Mouse (Mus musculus) c-Kit-negative CD71-positive TER-119-positive erythroid progenitor cells, embryonic 14.5 days (primary cell): ENCODE measurements at regions not wholly inside any gene's neighbourhood (a gene's known extent, or its start where the extent isn't known, plus 50 kb on each side); places are given as distances from the start of the nearest gene placed in this dataset.

ENCODE experiments used
- DNase-seq: peaks from one replicate; pipeline ENCODE4 v3.0.0-alpha.2; 2013; ENCODE audit warnings: low read depth, low spot score

DNA sequence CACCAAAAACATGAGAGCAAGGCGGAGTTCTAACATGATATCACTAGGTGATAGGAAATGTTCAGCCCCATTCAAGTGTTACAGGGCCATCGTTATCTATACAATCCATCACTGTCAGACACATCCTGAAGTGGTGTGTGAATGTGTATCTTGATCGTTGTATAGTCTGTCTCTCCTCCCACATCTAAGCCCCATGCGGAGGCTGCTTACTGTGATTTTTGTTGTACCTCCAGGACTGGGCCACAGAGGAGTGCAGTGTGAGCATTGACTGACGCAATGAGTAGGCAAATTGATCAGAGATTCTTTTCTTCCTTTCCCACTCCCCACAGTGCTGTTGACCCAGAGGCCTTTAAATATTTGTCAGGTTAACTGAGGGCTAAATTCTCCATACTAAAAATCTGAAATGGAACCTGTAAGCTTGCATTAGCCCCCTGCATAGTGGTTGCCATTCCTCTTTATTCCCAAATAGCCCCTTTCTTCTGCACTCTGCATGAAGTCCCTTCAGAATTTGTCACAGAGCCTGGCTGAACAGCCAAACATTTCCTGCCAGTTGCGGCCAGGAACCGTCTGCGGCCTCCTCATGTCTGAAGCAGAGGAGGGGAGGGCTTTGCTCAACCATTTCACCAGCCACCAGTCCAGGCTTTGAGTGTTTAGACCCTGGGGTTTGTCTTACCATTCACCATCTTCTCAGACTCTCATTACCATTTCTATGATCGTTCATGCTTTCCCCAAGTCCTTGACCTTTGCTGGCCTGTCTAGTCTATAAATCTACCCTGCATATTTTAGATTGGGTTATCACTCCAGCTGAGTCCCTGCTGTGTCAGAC lies 119.3 kb downstream of the Ttc8 start:
- DNase-seq = no peak

DNA sequence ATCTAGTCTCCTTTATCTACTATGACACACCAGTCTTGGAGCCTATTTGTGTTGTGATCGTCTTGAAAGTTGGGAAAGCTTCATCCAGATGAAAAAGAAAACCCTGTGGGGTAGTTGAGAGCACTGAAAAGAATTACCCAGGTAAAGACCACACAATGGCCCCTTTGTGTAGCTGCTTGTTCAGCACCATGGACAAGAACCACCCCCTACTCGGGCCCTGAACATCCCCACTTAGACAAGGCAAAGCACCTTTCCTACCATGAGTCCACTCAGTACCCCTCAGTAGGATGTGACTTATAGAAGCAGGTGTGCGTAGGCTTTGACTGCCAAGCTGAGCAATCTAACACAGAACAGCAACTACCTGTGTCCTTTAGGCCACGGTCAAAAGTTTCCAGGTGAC lies 121.2 kb downstream of the Ttc8 start:
- no peak for DNase-seq

DNA sequence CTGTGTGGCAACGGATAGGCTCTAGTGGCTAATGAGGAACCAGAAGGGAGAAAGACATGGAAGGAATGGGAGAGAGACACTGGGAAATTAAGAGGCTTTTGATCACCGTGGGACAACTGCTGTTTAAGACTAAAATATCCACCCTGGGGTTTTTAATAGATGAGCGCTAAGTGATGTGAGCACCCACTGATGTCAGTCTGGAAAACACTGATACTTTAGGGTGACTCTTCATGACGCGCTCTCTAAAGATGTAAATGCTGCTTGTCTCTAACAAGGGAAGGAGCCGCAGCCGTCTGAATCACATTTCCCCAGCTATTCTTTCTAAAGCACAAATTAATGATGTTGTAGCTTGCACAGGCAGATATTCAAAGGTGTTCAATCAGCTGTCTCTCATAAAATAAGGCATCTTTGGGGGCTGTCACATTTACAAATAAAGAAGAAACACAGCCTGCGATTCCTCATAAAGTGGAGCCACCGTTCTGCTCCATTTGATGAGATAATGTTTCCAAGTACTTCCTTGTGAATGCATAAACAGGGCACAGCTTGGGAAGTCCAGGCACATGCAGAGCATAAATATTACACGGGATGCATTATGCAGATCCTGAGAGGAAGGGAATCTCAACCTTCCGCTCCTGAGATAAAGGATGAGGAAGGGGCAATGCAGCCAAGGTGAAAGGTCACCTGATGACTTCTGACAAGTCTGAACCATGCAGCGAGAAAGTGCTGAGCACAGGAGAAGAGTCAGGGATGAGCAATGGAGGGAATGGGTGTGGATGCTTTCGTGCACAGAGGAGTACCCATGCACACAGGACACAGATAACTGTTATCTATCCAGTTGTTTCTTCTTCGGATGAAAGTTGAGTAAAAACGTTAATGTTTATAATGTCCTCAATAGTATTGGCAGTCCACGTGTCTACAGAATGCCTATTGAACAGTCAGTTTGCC lies 122.8 kb downstream of the Ttc8 start:
- no peak for DNase-seq

DNA sequence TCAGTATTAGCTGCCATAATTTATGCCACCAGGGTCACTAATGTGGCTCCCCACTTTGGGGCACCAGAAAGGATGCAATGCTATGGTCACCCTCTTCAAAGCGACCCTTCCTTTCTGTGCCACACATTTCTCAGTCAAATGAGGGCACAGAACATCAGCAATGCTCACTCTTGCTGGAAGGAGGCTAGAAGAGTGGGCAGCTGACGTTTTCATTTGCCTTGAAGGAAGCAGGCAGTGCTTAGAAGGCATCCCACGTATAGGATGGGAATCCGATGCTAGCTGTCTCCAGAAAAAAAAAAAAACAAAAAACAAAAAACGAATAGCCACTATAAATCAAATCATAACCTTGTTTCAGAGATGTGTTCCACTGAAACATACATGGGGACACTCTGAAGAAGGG lies 124.1 kb downstream of the Ttc8 start:
- no peak for DNase-seq

DNA sequence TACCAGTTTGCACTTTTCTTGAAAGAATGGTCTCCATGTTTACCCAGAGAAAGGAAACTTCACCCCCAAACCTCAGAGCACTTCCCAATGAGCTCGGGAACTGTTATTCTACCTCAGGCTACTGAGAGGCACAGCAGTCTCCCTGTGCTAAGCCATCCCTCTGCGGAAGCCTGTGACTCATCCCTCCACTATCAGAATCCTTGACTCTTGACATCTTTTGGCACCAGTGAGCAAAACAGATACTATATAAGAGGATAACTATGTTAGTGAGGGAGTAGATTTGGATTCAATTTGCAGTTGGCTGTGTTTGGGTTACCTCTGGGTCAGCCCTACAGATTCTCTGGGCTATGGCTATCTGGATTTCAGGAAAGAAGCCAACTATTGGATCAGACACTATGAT lies 130.1 kb downstream of the Ttc8 start:
- DNase-seq = no peak

DNA sequence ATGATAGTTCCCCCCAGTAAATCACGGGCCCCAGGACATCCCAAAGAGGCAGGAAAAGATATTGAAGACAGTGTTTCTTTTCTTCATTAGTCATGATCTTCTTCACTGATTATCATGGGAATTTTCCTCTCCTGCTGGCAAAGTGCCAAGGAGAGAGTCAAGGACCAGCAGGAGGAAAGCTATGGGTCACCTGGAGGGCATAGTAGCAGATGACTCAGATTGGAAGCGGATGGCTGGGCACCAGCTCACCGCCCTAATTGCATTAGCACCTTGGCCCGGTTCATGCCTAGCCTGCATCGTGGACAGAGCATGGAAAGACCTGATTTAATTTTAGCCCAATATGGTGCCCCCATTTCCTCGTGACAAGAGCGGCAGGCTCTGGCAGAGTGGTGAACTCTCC lies 132.2 kb downstream of the Ttc8 start:
- DNase-seq = no peak

DNA sequence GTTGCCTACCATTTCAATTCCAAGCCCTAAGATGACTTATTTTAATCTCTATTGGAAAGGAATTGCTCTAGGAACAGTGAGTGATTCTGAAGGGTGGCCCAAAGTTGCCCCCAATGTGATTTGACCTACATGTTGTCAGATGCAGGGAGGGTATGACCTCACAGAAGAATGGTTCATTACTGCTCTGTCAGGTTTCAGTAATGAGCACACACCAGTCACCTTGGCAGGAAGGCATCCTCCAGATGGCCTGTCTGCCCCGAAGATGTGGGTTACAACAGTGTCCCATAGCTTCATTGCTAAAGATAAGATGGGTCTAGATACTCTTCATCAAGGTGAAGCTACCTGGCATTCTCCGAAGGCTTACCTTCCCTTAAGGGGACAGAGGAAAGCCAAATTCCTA lies 137.1 kb downstream of the Ttc8 start:
- DNase-seq = no peak

DNA sequence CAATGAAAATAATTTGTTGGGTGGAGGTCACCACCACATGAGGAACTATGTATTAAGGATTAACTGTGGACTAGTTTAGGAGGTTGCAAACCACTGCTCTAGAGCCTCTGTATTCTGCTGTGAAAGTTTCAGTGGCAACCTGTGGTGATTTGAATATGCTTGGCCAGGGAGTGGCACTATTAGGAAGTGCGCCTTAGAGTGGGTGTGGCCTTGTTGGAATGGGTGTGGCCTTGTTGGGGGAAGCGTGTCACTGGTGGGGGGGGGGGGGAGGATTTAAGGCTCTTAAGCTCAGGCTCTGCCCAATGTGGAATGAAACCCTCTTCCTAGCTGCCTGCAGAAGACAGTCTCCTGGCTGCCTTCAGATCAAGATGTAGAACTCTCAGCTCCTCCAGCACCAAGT lies 138.5 kb downstream of the Ttc8 start:
- DNase-seq = no peak

DNA sequence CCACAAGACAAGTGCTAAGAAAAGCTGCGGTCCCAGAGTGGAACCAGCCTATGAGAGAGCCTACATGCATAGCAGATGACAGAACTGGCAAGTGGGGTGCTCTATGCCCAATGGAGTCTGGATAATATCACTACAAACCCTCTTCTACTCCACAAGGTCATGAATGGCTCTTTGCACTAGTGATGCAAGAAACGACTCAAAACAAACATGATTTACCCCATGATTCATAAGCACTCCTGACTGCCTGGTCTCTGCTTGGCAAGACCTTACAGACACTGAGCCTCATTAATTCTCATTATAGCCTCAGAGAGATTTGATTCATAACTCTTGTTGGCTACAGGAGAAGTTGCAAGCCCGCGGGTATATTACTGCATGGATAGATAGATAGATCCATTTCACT lies 139.1 kb downstream of the Ttc8 start:
- no peak for DNase-seq

DNA sequence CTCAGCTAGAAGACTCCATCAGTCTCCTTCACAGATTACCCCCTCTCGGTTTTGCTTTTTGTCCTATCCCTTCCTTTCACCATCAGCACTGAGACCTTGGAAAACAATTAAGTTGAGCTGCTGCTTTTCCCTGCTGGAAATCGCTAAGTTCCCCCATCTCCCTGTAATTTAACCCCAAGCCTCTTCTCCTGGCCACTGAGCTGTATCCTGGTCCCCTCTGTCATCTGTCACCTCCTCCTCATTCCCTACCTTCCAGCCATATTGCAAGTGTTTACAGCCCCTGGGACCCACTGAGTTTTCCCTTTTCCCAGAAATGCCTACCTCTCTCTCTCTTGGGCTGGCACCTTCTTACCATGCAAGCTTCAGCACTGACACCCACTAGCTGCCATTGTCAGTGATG lies 140.3 kb downstream of the Ttc8 start:
- no peak for DNase-seq

DNA sequence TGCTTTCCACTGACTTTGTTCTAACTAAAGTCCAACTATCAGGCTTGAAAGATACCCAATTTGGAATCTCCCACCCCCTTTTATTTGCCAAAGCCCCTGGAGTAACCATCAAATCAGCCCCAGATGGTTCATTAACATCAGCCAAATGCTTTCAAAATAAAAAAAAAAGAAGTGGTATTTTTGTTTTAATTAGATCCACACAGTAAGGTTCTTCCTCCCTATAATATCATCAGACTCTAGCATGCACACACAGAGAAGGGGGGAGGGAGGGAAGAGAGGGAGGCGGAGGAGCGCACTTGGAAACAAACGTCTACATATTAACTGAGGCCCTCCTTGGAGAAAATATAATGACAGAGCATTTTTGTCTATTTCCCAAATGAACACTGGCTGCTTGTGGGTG lies 143.1 kb downstream of the Ttc8 start:
- DNase-seq = no peak

DNA sequence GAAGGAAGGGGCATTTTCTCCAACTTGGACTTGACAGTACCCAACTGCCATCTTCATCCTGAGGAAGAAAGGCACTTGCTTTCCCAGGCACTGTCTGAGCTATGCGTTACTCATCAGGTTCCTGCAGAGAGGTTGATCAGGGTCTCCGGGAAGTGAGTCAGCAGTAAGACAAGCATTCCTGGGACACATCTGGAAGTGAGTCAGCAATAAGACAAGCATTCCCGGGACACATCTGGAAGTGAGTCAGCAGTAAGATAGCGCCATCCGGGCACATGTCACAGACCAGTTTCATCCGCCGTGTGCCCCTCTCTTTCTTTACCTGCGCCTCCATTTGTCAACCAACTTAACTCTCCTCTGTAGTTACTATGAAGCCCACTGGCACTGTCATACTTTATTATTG lies 143.5 kb downstream of the Ttc8 start:
- no peak for DNase-seq

DNA sequence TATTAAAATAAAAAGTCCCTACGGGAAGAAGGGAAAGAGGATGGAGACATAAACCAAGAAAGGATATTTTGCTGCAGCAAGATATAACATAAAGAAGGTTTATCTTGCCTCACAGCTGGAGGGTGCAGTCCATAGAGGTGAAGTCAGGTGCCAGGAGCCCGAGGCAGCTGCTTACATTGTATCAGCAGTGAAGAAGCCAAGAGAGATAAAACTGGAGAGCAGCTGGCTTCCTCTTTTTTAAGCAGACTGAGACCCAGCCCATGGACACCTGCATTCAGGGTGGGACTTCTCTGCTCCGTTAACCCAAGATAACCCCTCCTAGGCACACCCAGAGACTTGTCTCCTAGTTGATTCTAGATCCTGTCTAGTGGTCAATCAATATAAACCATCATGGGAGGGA lies 147.6 kb downstream of the Ttc8 start:
- DNase-seq = no peak

DNA sequence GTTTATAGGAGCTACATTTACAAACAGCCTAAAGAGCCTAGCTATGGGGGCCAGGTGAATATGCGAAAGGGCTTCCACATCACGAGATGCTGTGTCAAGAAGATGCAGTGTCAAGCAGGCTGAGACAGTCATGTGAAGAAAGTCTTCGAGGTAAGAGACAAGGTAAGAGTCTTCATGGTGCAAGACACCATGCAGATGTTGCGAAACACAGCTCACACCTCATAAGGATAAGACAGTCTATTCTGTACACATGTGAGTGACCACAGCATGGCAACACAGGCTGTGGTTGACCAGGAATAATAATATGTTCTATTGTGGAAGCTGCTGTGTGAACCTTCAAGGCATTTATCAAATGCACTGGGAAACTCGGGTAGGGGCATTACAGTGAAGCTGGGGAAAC lies 153.4 kb downstream of the Ttc8 start:
- no peak for DNase-seq

DNA sequence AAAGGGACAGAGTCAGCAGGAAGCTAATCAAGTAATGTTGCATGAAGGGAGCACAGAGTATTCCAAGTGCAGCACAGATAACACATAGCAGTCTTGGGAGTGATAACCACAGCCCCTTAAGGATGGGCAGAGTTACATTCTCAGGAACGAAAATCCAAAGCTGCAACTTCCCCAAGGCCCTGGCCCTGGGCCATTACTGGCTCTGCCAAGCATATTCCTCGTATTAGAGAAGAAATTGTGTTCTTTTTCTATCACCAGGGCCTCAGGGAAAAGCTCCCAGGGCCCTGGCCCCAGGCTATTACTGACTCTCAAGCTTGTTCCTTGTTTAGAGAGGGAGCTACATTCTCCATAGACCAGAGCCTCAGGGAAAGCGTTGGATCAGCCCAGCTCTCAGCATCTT lies 157.0 kb downstream of the Ttc8 start:
- DNase-seq = no peak

DNA sequence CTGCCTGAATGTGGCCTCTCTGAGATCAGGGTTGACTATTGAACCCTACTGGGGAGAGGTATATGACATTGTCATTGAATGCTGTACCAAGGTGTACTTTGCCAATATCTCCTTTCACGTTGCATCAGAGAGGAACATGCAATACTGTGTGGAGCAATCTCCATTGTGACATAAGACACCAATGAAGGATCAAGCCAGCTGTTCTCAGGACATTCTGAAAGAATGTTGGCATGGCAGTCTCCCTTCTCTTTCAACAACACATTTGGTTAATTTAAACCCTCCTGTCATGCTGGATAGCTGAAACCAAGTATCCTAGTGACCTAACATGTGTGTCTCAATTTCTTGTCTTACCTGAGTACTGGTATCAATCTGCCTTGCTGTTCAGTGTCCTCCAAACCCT lies 159.5 kb downstream of the Ttc8 start:
- DNase-seq = no peak

DNA sequence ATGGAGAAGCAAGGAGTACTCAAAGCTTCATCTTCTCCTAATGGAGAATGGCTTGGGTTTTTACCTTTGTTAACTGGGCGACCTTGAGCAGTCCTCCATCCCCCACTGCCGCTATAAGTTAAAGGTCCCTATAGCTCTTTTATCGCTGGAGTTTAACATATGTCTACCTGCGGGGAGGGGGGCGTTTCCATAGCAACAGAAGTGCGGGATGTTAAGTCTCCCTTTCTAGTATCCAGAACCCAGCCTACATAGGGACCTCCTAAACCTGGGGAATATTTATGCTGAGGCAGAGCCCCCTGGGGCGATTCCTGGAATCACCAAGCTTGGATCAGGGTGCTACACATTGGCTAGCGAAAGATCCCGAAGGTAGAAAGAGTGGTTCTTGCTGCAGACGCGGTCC lies 163.2 kb downstream of the Ttc8 start:
- no peak for DNase-seq

DNA sequence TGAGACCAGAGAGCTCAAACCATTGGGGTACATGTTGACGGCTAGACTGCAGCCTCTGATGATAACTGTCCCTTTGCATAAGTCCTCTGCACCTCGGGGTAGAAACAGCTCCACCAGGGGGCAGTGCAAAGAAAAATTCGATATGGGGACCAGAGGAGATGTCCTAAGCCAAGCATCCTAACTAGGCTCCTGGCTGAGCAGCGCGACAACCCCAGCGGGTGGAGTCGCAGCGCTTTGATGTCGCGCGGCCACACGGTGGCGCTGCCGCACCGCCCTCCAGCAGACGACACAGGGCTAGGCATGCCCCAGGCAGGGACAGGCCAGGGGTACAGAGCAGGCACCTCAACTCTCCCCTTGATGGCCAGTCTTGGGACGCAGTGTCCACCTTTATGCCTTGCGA lies 163.8 kb downstream of the Ttc8 start:
- DNase-seq = no peak

DNA sequence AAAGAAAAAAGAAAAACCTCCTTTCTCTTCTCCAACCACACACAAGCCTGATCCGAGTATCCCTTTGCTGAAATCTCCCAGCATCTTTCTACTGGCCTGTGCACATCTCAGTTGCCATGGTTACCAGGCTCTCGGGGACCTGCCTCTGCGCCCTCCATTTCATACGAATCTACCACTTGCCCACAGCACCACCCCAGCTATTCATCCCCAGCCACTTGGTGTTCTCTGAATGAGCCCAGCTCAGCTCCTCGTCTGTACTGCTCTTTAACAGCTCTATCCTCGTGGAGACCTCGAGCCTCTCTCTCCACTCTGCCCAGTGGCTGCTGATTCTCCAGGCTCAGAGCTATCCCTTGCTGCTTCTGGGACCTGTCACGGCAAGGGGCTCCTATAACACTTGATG lies 166.9 kb downstream of the Ttc8 start:
- DNase-seq = no peak

DNA sequence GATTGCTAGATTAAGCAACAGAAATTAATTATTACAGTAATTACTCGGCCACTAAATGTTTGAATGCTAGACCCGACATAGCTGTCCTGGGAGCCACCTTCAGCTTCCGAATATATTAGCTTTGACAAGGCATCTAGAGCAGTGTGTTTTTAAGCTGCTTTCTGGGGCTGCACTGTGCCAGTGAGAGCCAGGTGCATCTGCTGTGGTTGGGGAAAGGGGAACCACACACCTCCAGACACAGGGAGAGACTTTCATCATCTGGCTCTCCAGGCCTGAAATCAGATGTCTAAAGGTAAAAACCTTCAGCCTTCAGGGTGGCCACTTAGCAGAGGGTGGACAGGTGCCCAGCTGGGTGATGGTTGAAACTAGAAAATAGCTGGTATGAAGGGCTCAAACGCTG lies 171.4 kb downstream of the Ttc8 start:
- DNase-seq = no peak

DNA sequence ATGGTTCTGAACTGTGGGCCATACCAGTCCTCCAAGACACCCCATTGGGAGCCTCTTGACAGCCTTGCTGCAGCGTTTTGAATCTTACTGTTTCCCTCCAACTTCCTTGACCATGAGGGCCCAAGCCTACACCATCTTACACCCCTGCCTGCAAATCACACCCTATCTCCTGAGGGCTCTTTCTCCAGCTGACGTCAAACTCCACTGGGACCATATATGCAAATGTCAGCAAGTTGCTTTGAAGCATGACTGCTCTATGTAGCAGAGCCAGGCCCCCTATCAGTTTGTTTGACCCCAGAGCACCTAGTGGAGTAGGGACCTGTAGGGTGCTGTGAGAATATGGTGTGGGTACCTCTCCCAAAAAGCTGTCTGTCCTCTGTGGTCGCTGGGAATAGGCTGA lies 172.8 kb downstream of the Ttc8 start:
- no peak for DNase-seq

DNA sequence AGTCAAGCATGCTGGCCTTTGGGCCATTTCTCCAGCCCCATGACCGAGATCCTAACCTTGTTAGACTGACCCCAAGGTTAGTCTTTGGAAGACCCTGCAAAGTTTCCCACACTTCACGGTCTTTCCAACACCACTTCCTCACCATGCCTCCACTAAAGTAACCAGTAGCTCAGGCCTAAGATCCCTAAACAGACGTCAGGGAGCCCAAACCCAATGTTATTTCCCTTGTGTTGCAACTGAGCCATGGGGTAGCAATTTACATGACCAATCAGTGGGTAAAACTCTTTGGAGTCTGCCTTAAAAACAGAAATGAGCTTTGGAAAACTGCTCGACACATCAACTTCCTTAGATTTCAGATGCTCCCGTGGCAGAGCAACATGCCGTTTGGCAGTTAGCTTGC lies 173.6 kb downstream of the Ttc8 start:
- DNase-seq = no peak
